ENCODE assay signal across 9 mouse cellular contexts in genomic region chr13:30186456-30186855, GRCm38 (mm10). TPM values are rescaled to one million over a fixed set of nuclear protein-coding genes. Genes with fewer than 3 reads are reported as not detected.
DNase-seq lines count a peak whose midpoint lies in the region; ATAC-seq lines count a peak whose summit lies in the region.
"Had no signal": no experiment of that assay in that cellular context is flagged by ENCODE, and none has a peak within 500 bp of the region (broad histone marks: within the 10 kb centered on the region; RNA-seq: fewer than 3 reads in every experiment).

No protein-coding gene starts in this region.

- H3K4me3 ChIP-seq in forebrain, embryonic 14.5 days (ENCODE audit: low read depth, low read length), result no peak overlapping the region
- no peak overlapping the region for H3K4me3 ChIP-seq in midbrain, embryonic 12.5 days

- DNase-seq in gastrocnemius, postnatal 14 days, result peak; percentile 12
- no peak for DNase-seq in gastrocnemius, postnatal 36 days
- DNase-seq in forebrain, embryonic 14.5 days (ENCODE audit: low spot score), result peak; percentile 77
- peak; percentile 49 to 61 for DNase-seq in layer of hippocampus, postnatal 14 days (ENCODE audit: low spot score in 2 of 2)
- no peak for DNase-seq in urinary bladder, adult 18-20 months (ENCODE audit: low spot score in 2 of 2)
- DNase-seq in adrenal gland, postnatal 25 days, result no peak
- DNase-seq in cerebellum, adult 9-11 months, result no peak

- peaks cover 5% of the 10 kb centered on the region; the same call in 1 of the 2 replicates for H3K4me1 ChIP-seq in forebrain, embryonic 14.5 days (ENCODE audit: control insufficient read depth, insufficient read depth, low read length)
- peaks cover 15% of the 10 kb centered on the region for H3K4me1 ChIP-seq in midbrain, embryonic 12.5 days

- intact Hi-C loops in gastrocnemius, postnatal 14 days (cut with DNase I; ENCODE audit: low total_unique reads), result no loop called here
- intact Hi-C loops in gastrocnemius, postnatal 36 days (cut with DNase I), result no loop called here

- H3K27me3 ChIP-seq in forebrain, embryonic 14.5 days (replicated peaks; ENCODE audit: control insufficient read depth, insufficient read depth, low read length), result no peaks in the 10 kb centered on the region
- H3K27me3 ChIP-seq in midbrain, embryonic 12.5 days, result no peaks in the 10 kb centered on the region
- H3K27me3 ChIP-seq: CH12.LX had no signal

- no peak overlapping the region for H3K4me2 ChIP-seq in forebrain, embryonic 14.5 days (ENCODE audit: low read length)
- no peak overlapping the region for H3K4me2 ChIP-seq in midbrain, embryonic 12.5 days (replicated peaks)

- H3K27ac ChIP-seq in forebrain, embryonic 14.5 days (ENCODE audit: low read depth, low read length), result no peak overlapping the region
- H3K27ac ChIP-seq in midbrain, embryonic 12.5 days (replicated peaks), result no peak overlapping the region

- no peaks in the 10 kb centered on the region for H3K9me3 ChIP-seq in forebrain, embryonic 14.5 days (replicated peaks; ENCODE audit: control insufficient read depth, low read length)
- no peaks in the 10 kb centered on the region for H3K9me3 ChIP-seq in midbrain, embryonic 12.5 days

- 28% methylated on average over 8 of the region's 8 CpGs for WGBS in forebrain, embryonic 14.5 days
- 64% methylated on average over 8 of the region's 8 CpGs for WGBS in midbrain, embryonic 12.5 days

- no peaks in the 10 kb centered on the region for H3K36me3 ChIP-seq in forebrain, embryonic 14.5 days (ENCODE audit: control insufficient read depth, insufficient read depth, low read length)
- no peaks in the 10 kb centered on the region for H3K36me3 ChIP-seq in midbrain, embryonic 12.5 days

- no peak overlapping the region for H3K9ac ChIP-seq in forebrain, embryonic 14.5 days (ENCODE audit: low read length)
- H3K9ac ChIP-seq in midbrain, embryonic 12.5 days (replicated peaks), result no peak overlapping the region

- ATAC-seq in forebrain, embryonic 14.5 days, result peak; percentile 93
- ATAC-seq in midbrain, embryonic 12.5 days (ENCODE audit: low FRiP score, low read depth), result peak; percentile 75

RNA-seq across cellular contexts. Expression of gene Mboat1, which starts 50.2 kb away (rescaled TPM):
- 1 to 10 TPM; 2.9 to 5.3 TPM for total RNA-seq in gastrocnemius, postnatal 14 days (2021)
- 1 to 10 TPM; 1.5 TPM for total RNA-seq in gastrocnemius, postnatal 36 days (2021)
- 2.2 and 2.3 TPM in 2 replicates for polyA plus RNA-seq in forebrain, embryonic 14.5 days (2014; fragmentation: Nextera tagmentation; extraction: Ambion mirVana)
- 1 to 10 TPM; 1.1 to 1.3 TPM for total RNA-seq in layer of hippocampus, postnatal 14 days (2021)
- polyA plus RNA-seq in midbrain, embryonic 12.5 days (2016; fragmentation: Nextera tagmentation; extraction: Ambion mirVana), result 5.1 and 8.5 TPM in 2 replicates
- total RNA-seq in adrenal gland, postnatal 25 days (2021), result 4.6 and 5.9 TPM in 2 replicates

Comparison
In these comparisons a context has a peak if more than half of its experiments do, and no peak if none do; other contexts are left out.
1. DNase-seq: peak in gastrocnemius, postnatal 14 days (single experiment), forebrain, embryonic 14.5 days (single experiment) and layer of hippocampus, postnatal 14 days (2 of 2); none in gastrocnemius, postnatal 36 days (0 of 2), urinary bladder, adult 18-20 months (0 of 2), adrenal gland, postnatal 25 days (single experiment) and cerebellum, adult 9-11 months (single experiment).